Mouse (Mus musculus) limb, embryonic 15.5 days (tissue): ENCODE data around the gene Rflna. TPM values are rescaled to one million over a fixed set of nuclear protein-coding genes. Genes with fewer than 3 reads are reported as not detected.

Experiments used
- ATAC-seq: fragments of 200-750 bp; cut with Nextera tagmentation; 2 replicates; pipeline ENCODE4 v1.8.0; 2017; ENCODE audit warnings: low read depth, moderate TSS enrichment; ENCODE audit not compliant: insufficient number of reproducible peaks, low FRiP score, low TSS enrichment
- H3K27ac ChIP-seq: fragments of 300-500 bp; sonication (generic); 2 replicates; pipeline ENCODE4 v1.5.1; 2015; ENCODE audit warnings: moderate library complexity, mild to moderate bottlenecking, inconsistent platforms
- H3K27me3 ChIP-seq: fragments of 300-500 bp; sonication (generic); 2 replicates; pipeline ENCODE4 v1.6.1; 2015; ENCODE audit warnings: inconsistent platforms
- H3K36me3 ChIP-seq: fragments of 300-500 bp; sonication (generic); 2 replicates; pipeline ENCODE4 v1.6.1; 2015; ENCODE audit warnings: inconsistent platforms
- H3K4me1 ChIP-seq: fragments of 300-500 bp; sonication (generic); 2 replicates; pipeline ENCODE4 v1.6.1; 2015; ENCODE audit warnings: inconsistent platforms
- H3K4me2 ChIP-seq: fragments of 300-500 bp; sonication (generic); 2 replicates; pipeline ENCODE4 v1.6.1; 2015; ENCODE audit warnings: mild to moderate bottlenecking, inconsistent platforms
- H3K4me3 ChIP-seq: fragments of 300-500 bp; sonication (generic); 2 replicates; pipeline ENCODE4 v1.5.1; 2015; ENCODE audit warnings: mild to moderate bottlenecking, inconsistent platforms
- H3K9ac ChIP-seq: fragments of 300-500 bp; sonication (generic); 2 replicates; pipeline ENCODE4 v1.6.1; 2015; ENCODE audit warnings: inconsistent platforms
- H3K9me3 ChIP-seq: fragments of 300-500 bp; sonication (generic); 2 replicates; pipeline ENCODE4 v1.6.1; 2016; ENCODE audit warnings: inconsistent platforms
- WGBS: fragments of 180-500 bp; shearing (Covaris S2); methylation state at CpG from one replicate; pipeline ENCODE4 v1.1.7; 2015; 5-methylcytosine and 5-hydroxymethylcytosine counted together
- polyA plus RNA-seq: library from polyadenylated mRNA; unstranded; fragments of >200 nt; fragmentation: Nextera tagmentation; extraction: Ambion mirVana; gene quantifications from 2 replicates; pipeline ENCODE4 v1.2.1, GENCODE M21; 2015

Gene Rflna
- polyA plus RNA-seq: 36.9 and 40.7 TPM in 2 replicates

- Histone ChIP-seq H3K36me3 (no peaks in the 10 kb centered on the region), H3K27me3 (peaks cover 8% of the 10 kb centered on the region), H3K4me1 (peaks cover 68% of the 10 kb centered on the region), H3K4me2 (peak within 1 kb of the TSS; percentile 77), H3K4me3 (peak within 1 kb of the TSS; percentile 61), H3K27ac (peak within 1 kb of the TSS; percentile 72), H3K9me3 (no peaks in the 10 kb centered on the region), H3K9ac (peak within 1 kb of the TSS; percentile 57)
- 3% methylated on average over 41 of the region's 41 CpGs for WGBS
- ATAC-seq: peak; percentile 70
These were observed at the start of gene Rflna for GRCm38 (mm10) chr5:125002969-125003872. Gene Rflna, plus strand, starts transcription at chr5:125003221.

DNA sequence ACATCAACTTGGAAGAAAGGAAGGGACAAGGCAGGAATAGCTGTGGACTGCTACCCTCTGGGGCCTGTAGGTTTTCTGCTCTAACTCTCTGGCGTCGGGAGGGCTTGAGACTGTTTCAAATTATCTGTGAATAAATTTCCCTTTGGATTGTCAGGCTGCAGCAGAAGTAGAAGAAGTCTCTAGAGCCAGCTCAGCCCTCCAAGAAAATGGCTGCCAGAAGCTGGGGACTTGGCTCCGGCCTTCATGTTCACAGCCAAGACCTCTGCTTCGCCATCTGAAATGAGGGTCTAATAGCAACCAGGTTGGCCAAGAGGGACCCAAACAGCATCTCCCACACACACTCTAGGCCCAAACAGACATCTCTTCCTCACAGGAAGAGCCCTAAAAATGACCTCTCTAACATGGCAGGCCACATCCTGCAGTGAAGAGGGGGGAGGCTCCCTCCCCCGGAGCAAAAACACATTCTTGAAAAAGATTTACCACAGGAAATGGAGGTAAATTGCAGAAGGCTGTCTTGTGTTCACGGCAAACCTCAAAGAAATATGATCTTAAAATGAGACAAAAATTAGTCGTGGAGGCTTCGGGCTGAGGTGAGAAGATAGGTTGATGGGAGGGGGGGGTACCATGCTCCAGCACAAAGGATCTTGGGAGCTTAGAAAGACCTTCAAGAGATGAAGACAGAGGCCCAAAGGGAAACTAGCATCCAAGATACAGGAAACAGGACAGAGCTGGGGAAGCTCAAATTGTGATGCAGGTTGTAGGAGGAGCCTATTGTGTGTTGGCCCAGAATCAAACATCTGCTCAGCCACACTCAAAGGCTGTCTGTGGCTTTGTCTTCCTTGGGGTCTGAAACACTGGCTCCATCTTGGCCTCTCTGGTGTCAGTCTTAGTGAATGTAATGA, 48.4 kb upstream of the Rflna start:
- Histone ChIP-seq H3K4me1 (peaks cover 59% of the 10 kb centered on the region), H3K27ac (peak overlapping the region; percentile 86)
- no peak for ATAC-seq

DNA sequence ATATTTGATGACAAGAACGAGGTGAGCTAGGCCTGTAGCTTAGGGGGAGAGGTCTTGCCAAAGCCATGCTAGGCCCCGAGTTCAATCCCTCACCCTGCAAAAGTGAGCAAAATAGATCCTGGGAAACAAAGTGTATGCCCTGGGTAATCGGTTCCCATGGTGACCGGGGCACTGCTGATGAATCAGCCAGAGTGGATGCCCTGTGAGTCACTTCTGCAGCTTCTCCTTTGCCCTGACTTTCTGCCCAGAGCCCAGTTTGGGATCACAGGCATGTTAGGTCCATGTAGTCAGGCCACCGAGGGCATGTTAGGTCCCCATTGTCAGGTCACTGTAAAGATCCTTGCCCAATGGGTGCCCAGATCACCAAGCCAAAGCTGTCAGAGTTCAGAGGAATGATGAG, 45.5 kb upstream of the Rflna start:
- Histone ChIP-seq H3K4me2 (no peak overlapping the region), H3K9me3 (no peaks in the 10 kb centered on the region), H3K36me3 (no peaks in the 10 kb centered on the region), H3K4me3 (no peak overlapping the region), H3K4me1 (peaks cover 58% of the 10 kb centered on the region), H3K9ac (no peak overlapping the region), H3K27ac (no peak overlapping the region), H3K27me3 (no peaks in the 10 kb centered on the region)
- 73% methylated on average over 5 of the region's 5 CpGs for WGBS
- ATAC-seq: no peak

More for the DNA sequence above, 48.4 kb upstream of the Rflna start:
- Histone ChIP-seq H3K4me3 (no peak overlapping the region), H3K36me3 (no peaks in the 10 kb centered on the region), H3K4me2 (no peak overlapping the region), H3K9me3 (no peaks in the 10 kb centered on the region), H3K9ac (no peak overlapping the region), H3K27me3 (no peaks in the 10 kb centered on the region)
- 42% methylated on average over 8 of the region's 8 CpGs for WGBS

DNA sequence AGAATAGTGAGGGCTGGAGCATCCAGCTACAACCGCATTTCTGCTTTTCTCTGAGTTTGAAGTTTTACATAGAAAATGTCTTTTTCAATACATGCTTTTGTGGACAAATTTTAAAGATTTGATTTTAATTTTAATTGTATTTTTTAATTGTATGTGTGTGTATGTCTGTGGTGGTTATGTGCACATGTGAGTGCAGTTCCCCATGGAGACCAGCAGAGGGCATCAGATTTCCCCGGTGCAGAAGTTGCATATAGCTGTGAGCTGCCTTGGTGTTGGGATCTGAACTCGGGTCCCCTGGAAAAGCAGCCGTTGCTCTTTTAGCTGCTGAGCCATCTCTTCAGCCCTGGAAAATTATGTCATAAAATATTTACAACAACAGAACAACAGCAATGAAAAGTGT, 43.9 kb upstream of the Rflna start:
- Histone ChIP-seq H3K4me1 (peaks cover 54% of the 10 kb centered on the region), H3K27ac (no peak overlapping the region), H3K36me3 (no peaks in the 10 kb centered on the region), H3K9me3 (no peaks in the 10 kb centered on the region), H3K9ac (no peak overlapping the region), H3K27me3 (no peaks in the 10 kb centered on the region), H3K4me2 (no peak overlapping the region), H3K4me3 (no peak overlapping the region)
- 96% methylated on average over 4 of the region's 4 CpGs for WGBS
- ATAC-seq: no peak

DNA sequence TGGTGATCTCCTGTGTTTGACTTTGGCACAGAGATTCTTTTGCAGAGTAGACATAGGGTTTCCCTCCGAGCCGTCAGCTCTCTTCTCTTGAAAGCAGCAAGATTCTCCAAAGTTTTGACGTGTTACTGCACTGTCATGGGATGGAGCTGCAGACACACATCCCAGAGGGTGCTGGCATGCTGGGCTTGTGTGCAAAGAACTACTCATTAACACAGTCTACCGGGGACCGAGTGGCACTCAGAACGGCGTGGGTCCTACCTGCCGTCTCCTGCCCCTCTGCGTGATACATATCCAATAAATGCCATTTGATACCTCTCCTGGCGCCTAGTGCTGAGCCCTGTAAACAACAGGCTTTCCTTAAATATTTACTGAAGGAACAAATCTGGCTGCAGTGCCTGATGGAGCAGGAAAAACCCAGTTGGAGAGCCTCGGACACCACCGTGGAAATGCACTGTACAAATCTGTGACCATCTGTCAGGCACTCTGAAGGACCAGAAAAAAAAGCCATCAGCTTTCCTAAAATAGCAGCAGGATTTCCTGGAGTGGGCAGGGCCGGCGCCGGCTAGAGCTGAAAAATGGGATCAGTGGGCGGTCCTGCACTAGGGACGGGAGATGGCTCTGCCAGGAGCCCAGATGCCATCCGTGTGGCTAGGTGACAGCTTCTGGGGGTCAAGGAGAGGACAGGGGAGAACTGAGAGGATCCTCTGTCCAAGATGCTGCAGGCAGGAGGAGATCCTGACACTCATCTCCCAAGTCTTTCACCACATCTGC, 42.7 kb upstream of the Rflna start:
- H3K9ac ChIP-seq: 0 out of 2 replicates have a peak overlapping the region, but pooled peaks have one; percentile 24
- no peaks in the 10 kb centered on the region for H3K36me3 ChIP-seq
- H3K27ac ChIP-seq: peak overlapping the region; percentile 85
- H3K9me3 ChIP-seq: no peaks in the 10 kb centered on the region
- peak overlapping the region; percentile 31 for H3K4me2 ChIP-seq
- peaks cover 46% of the 10 kb centered on the region for H3K4me1 ChIP-seq
- H3K27me3 ChIP-seq: no peaks in the 10 kb centered on the region
- ATAC-seq: peak; percentile 66
- WGBS: 11% methylated on average over 18 of the region's 18 CpGs
- no peak overlapping the region for H3K4me3 ChIP-seq

GRCm38 (mm10) chr5:124961433-124961832, 41.6 kb upstream of the Rflna start:
- 79% methylated on average over 8 of the region's 8 CpGs for WGBS
- Histone ChIP-seq H3K27ac (no peak overlapping the region), H3K9ac (no peak overlapping the region), H3K36me3 (no peaks in the 10 kb centered on the region), H3K27me3 (no peaks in the 10 kb centered on the region), H3K4me1 (peaks cover 45% of the 10 kb centered on the region), H3K4me2 (no peak overlapping the region), H3K4me3 (no peak overlapping the region), H3K9me3 (no peaks in the 10 kb centered on the region)
- ATAC-seq: no peak

GRCm38 (mm10) chr5:124962761-124963160, 40.3 kb upstream of the Rflna start:
- ATAC-seq: no peak
- 63% methylated on average over 7 of the region's 7 CpGs for WGBS

DNA sequence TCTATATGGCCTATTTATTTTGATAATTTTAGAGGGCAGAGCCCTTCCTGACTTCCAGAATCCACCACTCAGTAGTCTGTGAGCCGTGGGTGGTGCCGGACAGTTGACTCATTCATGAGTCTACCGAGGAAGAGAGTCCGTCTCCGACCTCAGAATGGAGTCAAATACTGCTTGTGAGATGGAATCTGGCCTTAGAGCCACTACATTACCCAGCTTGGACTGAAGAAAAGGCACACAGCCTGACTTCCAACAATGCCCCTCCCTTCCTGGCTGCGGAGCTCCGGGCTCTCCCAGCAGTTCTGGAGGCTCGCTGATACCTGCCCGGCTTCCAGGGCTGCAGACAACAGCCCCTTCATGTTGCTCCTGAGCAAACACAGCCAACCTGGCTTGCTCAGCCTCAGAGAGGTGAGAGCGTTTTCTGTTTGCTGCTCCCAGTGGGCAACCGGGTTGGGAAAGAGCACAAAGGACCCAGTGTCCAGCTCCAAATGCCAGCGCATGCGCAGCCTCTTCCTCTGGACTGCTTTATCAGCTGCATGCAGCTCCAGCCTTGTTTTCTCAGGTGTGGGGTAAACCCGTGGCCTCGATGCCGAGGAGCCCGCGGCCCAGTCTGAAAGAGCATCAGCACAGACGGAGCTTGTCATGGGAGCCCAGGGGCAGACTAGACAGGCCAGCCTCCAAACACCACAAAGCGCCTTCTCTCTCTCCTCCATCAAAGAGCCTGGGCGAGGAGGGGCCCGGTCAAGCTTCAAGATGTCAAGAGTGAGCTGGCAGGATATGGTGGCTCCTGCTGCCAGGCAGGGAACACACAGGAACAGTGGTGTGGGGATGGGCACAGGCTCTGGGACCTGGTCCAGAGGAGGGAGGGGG, 39.0 kb upstream of the Rflna start:
- Histone ChIP-seq H3K9ac (no peak overlapping the region), H3K9me3 (no peaks in the 10 kb centered on the region), H3K4me2 (peak overlapping the region; percentile 26), H3K4me3 (0 out of 2 replicates have a peak overlapping the region, but pooled peaks have one; percentile 4), H3K4me1 (peaks cover 47% of the 10 kb centered on the region), H3K36me3 (no peaks in the 10 kb centered on the region), H3K27me3 (no peaks in the 10 kb centered on the region), H3K27ac (peak overlapping the region; percentile 81)
- WGBS: 47% methylated on average over 22 of the region's 22 CpGs
- ATAC-seq: peak; percentile 59

More at GRCm38 (mm10) chr5:124962761-124963160, 40.3 kb upstream of the Rflna start:
- H3K9me3 ChIP-seq: no peaks in the 10 kb centered on the region
- H3K9ac ChIP-seq: no peak overlapping the region
- no peak overlapping the region for H3K4me3 ChIP-seq
- peak overlapping the region; percentile 30; the same call in 1 of the 2 replicates for H3K27ac ChIP-seq
- no peak overlapping the region for H3K4me2 ChIP-seq
- no peaks in the 10 kb centered on the region for H3K27me3 ChIP-seq
- peaks cover 47% of the 10 kb centered on the region for H3K4me1 ChIP-seq
- no peaks in the 10 kb centered on the region for H3K36me3 ChIP-seq

DNA sequence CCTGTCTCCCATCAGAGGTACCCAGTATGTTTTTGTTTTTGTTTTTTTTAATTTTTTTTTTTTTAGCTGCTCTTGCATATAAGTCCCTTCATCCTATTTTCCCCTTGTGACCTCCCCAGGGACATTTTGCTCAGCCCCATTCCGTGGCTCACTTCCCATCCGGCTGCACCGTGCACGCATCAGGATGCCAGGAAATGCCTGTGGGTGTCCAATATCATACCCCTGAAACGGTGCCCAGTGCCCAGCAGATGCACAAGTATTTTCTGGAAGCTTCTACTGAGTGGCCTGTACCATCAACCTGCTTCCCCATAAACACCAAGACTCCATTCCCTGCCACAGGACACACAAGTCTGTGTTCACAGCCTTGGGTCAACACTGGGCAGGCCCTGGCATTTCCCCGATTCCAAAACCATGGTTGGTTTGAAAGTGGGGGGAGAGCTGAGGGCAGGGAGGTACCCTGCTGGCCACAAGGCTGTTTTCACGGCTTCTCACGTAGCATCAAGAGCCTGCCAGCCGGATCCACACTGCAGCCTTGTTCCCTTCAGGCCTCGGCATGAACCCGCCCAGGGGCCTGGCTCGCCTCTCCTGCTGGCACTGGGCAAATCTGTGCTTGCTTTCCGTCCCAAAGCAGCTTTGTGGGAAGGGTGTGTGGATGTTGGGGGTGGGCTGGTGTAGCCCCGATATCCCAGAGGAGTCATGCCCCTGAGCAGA, 36.2 kb upstream of the Rflna start:
- H3K9ac ChIP-seq: no peak overlapping the region
- WGBS: 39% methylated on average over 14 of the region's 14 CpGs
- H3K9me3 ChIP-seq: no peaks in the 10 kb centered on the region
- H3K27me3 ChIP-seq: no peaks in the 10 kb centered on the region
- no peaks in the 10 kb centered on the region for H3K36me3 ChIP-seq
- peak overlapping the region; percentile 81 for H3K27ac ChIP-seq
- peak; percentile 70 for ATAC-seq
- no peak overlapping the region for H3K4me2 ChIP-seq
- H3K4me1 ChIP-seq: peaks cover 49% of the 10 kb centered on the region
- no peak overlapping the region for H3K4me3 ChIP-seq

- peak overlapping the region; percentile 12; the same call in 1 of the 2 replicates for H3K27ac ChIP-seq
- ATAC-seq: no peak
- H3K4me2 ChIP-seq: no peak overlapping the region
- H3K9ac ChIP-seq: no peak overlapping the region
- no peak overlapping the region for H3K4me3 ChIP-seq
- no peaks in the 10 kb centered on the region for H3K9me3 ChIP-seq
- no peaks in the 10 kb centered on the region for H3K36me3 ChIP-seq
- no peaks in the 10 kb centered on the region for H3K27me3 ChIP-seq
- 24% methylated on average over 8 of the region's 8 CpGs for WGBS
- H3K4me1 ChIP-seq: peaks cover 32% of the 10 kb centered on the region
These were observed 33.2 kb upstream of the Rflna start for GRCm38 (mm10) chr5:124969790-124970189.
